Mouse (Mus musculus): ENCODE data around the gene Sgpp2.

Sgpp2 gene

DNA sequence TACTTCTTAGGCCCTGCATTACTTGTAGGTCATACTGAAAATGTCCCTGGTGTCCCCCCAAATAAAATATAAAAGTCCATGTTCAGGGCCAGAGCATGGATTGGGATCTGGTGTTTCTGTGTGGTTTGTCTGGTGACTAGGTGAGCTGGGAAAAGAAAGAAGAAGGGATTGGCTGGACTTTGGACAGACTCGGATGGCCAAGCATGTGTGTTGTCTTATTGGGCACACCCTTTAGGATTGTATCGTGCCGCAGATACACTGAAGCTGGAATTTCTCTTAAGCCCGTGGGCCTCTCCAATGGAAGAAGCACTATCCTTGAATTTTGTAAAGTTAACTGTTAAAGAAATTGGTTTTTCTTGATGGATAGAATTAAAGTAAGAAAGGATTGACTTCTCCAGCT is 91.3 kb downstream of the Sgpp2 start:
- 95% methylated on average over 4 of the region's 4 CpGs for WGBS

DNA sequence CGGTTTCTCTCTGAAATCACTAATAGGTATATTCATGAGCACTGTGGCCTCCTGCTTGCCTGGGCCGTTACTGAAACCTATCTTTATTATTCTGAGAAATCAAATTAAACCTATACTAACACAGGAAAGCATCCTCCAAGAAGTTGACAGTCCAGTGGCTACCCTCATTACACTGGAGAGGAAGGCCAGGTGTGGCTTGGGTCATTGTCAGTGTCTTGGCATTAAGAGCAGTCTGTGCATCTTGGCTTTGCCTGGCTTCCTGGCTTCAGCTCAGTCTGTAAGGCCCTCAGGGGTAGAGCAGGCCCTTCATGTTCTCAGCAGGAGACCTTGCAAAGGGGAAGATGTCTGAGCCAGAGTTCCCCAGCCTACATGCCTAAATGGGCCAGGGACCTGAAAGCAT is 99.3 kb downstream of the Sgpp2 start:
- 93% methylated on average over 2 of the region's 2 CpGs for WGBS

DNA sequence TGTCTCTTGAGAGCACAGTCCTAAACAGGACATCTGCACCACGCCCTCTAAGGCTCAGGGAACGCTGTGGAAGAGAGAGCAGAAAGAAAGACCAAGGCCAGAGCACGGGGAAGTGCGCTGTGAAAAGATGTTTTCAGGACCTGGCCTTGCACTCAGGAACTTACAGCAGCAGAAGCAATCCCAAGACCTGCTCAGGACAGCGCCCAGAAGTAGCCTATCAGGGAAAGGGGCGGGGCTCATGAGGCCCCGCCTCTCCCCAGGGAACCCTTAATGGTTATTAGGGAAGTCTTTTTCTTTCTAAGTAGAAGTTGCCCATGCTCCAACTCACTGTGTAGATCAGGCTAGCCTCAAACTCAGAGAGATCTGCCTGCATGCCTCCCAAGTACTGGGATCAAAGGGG is 102.5 kb downstream of the Sgpp2 start:
- 38% methylated on average over 7 of the region's 7 CpGs for WGBS

DNA sequence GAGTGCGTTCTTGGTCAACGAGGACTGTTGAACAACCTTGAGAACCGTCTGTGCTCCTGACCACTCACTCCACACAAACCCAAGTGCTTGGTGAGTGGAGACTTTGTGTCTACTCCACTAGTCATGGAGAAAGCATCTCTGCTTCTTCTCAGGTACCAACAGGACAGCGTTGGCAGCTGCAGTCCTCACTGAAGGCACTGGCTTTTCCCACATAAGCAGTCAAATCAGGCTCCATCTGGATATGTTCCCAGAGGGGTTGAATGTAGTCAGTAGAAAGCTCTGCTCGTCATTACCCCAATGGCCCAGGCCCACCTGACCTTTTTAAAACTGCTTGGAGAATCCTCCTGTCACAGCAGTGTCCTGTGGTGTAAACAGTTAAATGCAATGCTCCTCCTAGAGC is 104.3 kb downstream of the Sgpp2 start:
- 93% methylated on average over 5 of the region's 5 CpGs for WGBS

DNA sequence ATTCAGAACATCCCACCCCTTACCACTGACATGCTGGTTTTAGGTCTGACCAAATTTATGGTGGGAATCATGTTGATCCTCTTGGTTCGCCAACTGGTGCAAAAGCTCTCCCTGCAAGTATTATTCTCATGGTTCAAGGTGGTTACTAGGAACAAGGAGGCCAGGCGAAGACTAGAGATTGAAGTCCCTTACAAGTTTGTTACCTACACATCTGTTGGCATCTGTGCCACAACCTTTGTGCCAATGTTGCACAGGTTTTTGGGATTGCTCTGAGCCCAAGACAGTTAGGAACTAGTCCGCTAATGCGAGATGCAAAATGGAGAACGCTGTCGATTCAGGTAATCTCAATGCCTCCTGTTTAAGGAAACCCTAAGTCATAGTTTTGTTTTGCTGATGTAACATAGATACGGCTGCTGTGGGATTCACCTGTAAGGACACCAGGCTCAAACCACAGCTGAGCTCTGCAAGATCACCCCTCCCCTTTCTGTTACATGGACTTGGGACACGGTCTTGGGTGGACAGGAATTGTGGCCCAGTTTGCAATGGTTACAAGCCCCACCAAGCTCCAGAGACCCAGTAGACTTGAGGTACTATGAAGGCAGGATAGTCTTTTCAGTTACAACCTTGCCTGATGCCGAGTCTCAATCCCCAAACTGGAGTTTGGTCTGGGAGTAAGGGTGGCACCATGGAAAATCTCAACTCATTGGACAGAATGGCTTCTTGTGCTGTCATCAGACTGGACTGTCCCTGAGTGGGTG is 107.2 kb downstream of the Sgpp2 start:
- WGBS = 96% methylated on average over 9 of the region's 9 CpGs

DNA sequence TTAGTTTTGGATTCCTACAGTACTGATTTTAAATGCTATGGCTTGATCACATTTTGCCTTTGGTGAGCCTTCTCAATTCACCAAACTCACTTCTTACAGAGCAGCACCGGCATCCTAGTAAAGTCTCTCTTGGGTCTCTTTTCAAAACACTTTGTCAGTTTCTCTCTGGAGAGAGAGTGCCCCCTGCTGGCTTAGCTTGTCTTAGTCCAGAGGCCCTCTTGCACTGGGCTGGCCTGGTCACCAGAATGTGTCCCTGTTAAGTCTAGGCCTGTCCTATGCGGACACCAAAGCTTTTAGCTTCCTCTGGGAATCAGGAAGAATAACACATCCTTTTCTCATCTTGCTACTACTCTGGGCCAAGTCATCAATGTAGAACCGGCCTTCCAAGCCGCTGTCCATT is 109.4 kb downstream of the Sgpp2 start:
- WGBS = 51% methylated on average over 4 of the region's 4 CpGs

DNA sequence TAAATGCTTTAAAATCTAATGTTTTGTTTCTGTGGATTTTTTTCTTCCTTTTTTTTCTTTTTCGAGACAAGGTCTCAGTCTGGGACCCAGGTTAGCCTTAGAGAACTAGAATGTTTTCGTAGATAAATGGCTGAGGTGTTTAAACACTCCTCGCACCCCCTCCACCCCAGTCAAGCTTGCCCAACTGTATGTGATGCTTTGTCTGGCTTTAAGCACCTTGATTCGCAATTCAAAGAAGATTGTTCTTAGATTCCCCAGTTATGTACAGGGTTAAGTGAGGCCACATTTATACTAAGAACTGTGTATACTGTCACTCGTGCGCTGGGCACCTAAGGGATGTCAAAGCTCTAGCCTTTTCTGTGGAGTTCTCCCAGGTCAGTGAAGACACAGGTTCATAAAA is 110.1 kb downstream of the Sgpp2 start:
- WGBS = 75% methylated on average over 6 of the region's 6 CpGs

DNA sequence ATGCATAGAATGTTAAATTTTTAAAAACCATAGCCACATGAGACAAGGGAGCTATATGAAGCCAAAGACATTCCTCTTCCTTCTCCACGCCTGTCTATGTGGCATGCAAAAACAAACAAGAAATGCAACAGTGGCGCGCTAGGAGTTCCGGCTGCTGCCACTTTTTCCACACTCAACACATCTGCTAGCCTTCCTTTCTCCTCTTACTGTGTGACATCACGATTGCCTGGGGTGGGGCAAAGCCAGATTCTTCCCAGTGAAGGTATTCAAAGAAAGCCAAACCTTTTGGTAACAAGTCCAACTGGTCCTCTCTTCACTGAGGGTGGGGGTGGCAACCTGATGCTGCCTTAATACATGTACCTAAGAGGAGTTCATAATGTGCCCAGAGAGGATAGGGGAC is 111.6 kb downstream of the Sgpp2 start:
- 91% methylated on average over 5 of the region's 5 CpGs for WGBS

DNA sequence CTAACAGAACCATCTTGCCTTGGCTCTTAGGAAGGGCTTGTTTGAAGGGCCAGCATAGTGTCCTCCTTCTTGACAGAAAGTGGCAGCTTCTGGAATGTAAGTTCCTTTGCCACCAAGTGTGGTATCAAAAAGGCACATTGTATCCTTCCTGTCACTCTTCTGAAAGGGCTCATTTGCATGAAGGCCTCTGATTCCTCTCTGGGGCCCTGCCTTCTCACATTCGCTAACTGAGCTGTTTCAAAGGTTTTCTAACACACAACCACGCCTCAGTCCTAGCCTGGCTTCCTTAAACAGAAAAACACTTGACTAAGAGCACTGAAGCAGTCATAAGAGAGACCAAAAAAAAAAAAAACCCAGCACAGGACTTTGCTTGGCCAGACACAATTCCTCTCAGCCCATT is 112.4 kb downstream of the Sgpp2 start:
- 69% methylated on average over 2 of the region's 2 CpGs for whole genome bisulfite sequencing

DNA sequence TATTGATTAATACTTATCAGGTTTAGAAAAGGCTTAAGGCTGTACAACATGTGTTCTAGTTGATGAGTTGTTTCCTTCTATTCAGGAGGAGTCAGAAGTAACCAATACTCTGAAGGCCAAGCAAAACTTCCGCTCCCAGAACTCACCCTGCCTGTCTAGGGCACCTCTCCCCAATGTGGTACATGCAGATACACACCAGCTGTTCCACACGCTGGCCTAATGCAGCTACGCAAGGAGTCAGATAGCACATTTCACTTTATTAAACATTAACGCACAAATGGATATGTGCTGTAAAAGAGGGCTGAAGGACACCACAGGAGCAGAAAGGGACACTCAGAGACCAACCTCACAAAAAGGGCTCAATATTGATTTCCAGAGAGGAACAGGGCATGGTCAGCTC is 114.7 kb downstream of the Sgpp2 start:
- WGBS = 95% methylated on average over 4 of the region's 4 CpGs

DNA sequence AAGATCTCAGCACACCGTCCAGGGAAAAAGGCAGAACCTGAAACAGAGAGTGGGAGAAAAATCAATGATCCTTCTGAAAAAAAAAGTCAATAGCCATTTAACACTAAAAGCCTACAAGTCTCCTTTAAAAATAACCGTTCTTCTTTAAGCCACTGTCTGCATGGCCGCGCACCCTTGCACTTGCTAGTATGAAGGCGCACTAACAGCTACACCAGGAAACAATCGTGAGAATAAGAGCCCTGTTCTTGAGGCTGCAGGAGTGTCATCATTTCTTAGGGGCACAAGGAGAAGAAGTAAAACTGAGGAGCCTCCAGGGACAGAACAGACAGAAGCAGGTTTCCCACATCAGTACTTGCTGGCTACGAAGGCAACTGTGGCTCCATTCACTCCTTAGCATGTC is 115.2 kb downstream of the Sgpp2 start:
- 75% methylated on average over 7 of the region's 7 CpGs for WGBS

DNA sequence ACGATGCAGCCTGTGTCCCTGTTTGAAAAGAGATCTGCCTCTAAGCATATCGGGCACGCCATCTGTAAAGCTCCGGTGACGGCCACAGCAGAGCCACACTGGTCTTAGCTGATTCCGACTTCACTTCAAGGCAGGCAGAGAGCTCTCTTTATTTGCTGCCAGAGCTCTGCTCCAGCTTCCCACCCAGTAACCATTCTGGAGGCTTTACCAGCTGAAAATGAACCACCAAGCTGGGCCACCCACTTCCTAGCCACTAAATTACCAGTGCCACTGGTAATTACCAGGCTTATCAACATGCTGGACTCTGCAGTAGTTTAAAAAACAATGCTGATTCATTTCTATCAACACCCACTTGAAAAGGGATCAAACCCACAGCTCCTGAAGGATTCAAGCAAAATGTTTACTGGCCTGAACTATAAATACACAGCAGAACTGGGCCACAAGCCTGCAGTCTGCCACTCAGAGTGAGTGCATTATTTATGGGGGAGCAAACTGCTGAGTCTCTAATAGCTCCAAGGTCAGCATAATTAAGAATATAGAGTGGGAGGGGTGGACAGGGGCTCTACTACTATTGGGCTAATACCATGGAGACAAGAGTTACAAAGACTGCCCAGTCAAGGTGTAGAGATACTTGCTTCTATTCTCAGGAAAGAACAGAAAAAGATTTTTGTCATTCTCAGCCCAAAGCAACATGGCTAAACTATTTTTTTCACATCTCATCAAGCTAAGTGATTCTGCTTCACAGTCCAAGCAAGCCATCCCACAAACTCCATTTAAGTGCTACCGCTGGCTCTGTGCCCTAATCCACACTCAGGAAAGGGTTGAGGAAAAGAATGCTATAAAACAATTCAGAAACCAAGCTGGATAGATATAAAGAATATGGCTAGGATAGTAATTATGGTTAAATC is 115.9 kb downstream of the Sgpp2 start:
- 47% methylated on average over 7 of the region's 7 CpGs for WGBS

DNA sequence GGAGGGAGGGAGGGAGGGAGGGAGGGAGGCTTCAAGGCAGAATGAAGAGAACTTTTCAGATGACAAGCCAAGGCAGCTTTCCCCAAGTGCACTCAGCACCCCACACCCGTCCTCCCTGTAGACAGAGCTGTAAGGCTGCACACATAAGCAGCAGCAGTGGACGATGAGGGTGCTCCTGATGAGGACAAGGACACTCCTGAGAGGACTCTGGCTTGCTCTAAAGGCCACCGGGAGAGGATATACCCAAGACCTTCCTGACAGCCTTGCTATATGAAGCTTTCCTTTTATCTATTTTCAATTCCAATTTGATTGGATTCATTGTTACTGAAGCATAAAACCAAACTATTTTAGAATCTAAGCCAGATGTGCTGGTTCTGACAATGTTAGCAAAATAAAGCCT is 116.7 kb downstream of the Sgpp2 start:
- WGBS = 62% methylated on average over 3 of the region's 3 CpGs

DNA sequence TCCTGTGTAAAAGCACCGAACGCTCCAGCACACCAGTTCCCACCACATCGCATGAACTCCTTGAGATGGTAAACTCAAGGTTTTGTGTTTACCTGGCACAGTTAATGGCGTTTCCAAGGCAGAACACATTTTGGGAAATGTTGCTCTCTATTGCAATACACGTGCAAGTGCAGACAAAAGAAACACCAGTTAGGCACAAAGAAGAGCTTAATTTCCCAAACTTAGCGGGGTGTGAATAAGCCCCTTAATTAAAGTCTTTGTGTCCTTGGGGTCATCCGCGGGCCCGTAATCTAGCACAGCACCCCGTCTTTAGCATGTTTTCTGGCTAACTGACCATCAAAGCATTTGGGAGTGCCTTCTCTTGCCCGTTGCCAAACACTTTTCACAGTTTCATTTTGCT is 118.7 kb downstream of the Sgpp2 start:
- 82% methylated on average over 11 of the region's 11 CpGs for WGBS

DNA sequence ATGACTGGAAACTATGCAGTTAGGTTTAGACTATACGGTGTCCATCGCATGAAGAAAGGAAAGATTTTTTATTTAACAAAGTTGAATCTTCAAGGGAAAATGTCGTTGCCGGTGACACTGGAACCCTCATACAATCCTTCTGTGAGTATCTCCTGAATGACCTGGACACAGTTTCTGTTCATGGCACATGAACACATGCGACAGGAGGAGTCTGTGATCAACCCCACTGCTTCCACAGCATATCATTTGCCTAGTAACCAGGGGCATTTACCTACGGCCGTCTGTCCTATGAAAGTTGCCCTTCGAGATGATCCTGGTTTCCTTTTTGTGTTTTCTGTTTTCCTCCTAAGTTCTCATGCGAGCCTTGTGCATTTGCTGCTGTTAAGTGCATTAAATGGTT is 123.3 kb downstream of the Sgpp2 start:
- WGBS = 97% methylated on average over 9 of the region's 9 CpGs

DNA sequence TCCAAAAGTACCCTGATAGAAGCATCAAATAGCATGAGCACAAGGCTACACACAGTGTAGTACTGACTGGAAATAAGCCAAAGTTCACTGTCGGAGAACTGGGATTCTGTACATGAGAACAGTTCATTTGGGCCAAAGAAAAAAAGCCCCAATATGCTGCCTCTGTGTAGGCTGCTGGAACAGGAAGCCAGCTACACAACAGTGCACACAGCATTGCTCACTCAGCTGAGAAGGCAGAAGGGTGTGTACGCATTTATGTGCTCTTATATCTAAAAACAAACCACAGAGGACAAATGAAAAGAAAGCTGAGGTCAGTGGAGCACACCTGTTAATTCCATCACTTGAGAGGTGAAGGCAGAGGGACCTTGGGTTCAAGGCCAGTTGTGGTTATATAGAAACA is 125.8 kb downstream of the Sgpp2 start:
- 40% methylated on average over 2 of the region's 2 CpGs for WGBS

DNA sequence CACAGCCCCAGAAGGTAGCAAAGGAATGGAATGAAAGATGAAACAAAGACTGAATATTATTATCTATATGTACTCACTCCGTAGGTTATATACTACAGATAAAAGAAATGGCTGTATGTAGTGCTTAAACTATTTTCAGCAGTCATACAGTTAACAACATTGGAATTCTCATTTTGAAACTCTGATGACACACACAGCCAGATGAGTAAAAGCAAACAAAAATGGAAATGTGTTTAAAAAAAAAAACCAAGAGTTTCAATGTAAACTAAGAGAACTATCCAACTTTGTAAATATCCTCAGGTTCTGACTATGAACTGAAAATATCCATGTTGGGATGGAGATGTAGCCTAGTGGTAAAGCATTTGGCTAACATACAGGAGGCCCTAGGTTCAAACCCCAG is 126.3 kb downstream of the Sgpp2 start:
- 93% methylated on average over 1 of the region's 1 CpGs for WGBS

DNA sequence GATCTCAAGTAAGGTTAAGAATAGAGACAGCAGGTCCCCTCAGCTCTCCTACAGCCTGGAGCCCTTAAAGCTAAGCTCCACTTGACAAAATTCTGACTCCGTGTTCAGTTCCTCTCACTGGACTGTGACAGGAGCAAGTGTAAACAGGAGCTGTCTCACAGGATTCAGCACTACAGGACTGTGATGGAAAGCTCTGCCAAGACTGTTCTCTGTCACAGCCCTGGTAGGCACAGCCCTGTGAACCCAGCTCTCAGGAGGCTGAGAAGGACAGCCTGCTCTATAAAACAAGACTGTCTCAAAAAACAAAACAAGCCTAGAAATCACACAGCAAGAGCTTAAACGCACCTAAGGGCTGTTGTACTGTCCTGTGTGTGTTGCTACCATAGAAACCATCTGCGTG is 127.0 kb downstream of the Sgpp2 start:
- WGBS = 83% methylated on average over 3 of the region's 3 CpGs

DNA sequence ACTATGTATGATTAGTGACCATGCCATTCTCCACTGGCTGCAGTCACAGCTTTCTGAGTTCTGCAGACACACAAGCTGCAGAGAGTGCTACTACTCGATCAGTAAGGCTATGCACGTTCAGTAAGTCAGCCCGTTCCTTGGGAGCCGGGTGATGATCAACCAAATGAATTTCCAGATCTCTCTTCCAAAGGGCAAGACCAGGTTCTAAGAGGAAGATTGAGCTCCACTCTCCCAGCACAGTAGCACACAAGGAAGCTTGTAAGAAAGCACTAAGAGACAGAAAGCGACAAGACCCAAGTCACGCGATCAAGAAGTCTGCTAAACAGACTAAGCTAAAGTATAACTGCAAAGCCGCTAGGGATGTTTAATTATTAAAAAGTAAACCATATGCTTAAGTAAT is 130.6 kb downstream of the Sgpp2 start:
- 94% methylated on average over 8 of the region's 8 CpGs for WGBS

DNA sequence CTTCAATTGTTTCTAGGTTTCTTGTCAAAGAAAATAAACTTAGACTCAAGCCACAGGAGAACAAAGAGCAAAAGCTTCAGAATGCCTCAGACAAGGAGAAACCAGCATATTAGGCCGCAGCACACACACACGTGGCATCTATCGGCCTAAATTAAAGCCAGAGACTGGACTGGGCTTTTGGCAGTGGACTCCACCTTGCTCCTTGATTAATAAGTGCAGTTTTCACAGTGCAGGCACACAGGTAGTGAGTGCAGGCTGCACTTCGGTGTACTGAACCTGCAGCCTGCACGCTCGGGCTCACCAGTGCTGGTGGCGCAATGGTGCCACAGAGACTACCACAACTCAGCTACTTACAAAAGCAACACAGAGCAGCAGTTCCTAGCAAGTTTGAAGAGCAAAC is 132.9 kb downstream of the Sgpp2 start:
- WGBS = 90% methylated on average over 7 of the region's 7 CpGs

DNA sequence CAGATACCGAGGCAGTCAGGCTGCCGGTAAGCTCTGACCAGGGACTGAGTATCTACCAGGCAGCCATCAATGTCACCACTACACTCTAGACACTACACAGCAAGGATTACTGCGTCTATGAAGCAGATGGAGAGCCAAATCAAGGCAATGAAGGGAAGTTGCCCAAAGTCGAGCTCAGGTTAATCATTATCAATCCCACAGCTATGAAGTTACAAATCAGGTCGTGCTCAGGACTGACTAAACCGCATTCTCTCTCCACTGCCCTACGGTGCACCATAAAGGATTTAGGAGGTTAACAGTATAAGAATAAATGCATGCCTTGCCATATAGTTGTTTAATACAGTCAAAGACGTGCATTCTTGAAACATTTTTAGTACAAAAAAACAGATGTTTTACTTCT is 136.1 kb downstream of the Sgpp2 start:
- 95% methylated on average over 8 of the region's 8 CpGs for WGBS

DNA sequence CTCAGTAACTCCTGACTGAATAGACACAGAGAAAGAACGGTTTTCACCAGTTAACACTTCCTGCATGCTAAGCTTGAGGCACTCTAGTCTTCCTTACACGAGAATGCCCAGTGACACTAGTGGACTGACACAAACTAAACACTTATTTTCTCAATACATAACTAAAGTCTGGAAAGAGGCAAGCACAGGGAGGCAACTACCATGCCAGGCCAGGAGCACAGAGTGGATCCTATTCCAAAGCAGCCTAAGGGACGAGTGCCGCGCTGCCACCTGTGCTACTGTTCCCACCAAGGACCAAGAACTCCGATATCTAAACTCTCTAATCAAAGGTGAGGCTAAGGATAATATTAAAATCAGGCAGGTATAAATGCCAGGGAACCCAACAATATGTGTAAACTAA is 136.6 kb downstream of the Sgpp2 start:
- 97% methylated on average over 6 of the region's 6 CpGs for WGBS

DNA sequence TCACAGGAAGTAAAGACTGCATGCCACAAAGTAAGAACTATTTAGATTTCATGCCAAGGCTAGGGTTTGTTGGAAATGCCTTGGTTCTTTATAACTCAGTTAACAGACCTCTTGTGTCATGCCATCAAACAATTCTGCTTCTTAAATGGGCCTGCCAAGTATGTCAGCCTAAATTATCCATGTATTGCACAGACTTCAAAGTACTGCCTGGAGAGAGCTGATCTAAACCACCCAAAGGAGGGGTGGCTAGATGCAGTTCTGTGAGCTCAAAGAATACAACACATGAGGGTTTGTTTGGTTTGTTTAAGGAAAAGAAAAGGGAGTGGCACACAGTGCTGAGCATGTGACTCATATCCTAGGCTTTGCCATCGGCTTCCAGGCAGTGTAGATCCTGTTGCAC is 137.9 kb downstream of the Sgpp2 start:
- WGBS = 31% methylated on average over 1 of the region's 1 CpGs
